Mouse (Mus musculus) forebrain, embryonic 12.5 days (tissue): ENCODE data around the gene Unc45b. TPM values are rescaled to one million over a fixed set of nuclear protein-coding genes. Genes with fewer than 3 reads are reported as not detected.
"Not testable (repeated sequence)": the region's sequence is repeated elsewhere in the genome, so short reads cannot be mapped to it uniquely, and the experiment has no call there.

Experiments
- ATAC-seq: fragments of 200-750 bp; cut with Nextera tagmentation; 2 replicates; pipeline ENCODE4 v1.8.0; 2017; ENCODE audit warnings: moderate TSS enrichment; ENCODE audit not compliant: low FRiP score
- H3K27ac ChIP-seq: fragments of 300-500 bp; sonication (generic); 2 replicates; pipeline ENCODE4 v1.5.1; 2016; ENCODE audit warnings: mild to moderate bottlenecking
- H3K27me3 ChIP-seq: fragments of 300-500 bp; sonication (generic); 2 replicates; pipeline ENCODE4 v1.6.1; 2016; ENCODE audit warnings: mild to moderate bottlenecking
- H3K36me3 ChIP-seq: fragments of 300-500 bp; sonication (generic); replicated peaks from 2 replicates; pipeline ENCODE4 v1.6.1; 2016; ENCODE audit warnings: mild to moderate bottlenecking
- H3K4me1 ChIP-seq: fragments of 300-500 bp; sonication (generic); 2 replicates; pipeline ENCODE4 v1.6.1; 2016
- H3K4me2 ChIP-seq: fragments of 300-500 bp; sonication (generic); 2 replicates; pipeline ENCODE4 v1.6.1; 2016; ENCODE audit warnings: mild to moderate bottlenecking, moderate library complexity
- H3K4me3 ChIP-seq: fragments of 300-500 bp; sonication (generic); replicated peaks from 2 replicates; pipeline ENCODE4 v1.5.1; 2016; ENCODE audit warnings: mild to moderate bottlenecking
- H3K9ac ChIP-seq: fragments of 300-500 bp; sonication (generic); 2 replicates; pipeline ENCODE4 v1.6.1; 2016; ENCODE audit warnings: mild to moderate bottlenecking
- H3K9me3 ChIP-seq: fragments of 300-500 bp; sonication (generic); 2 replicates; pipeline ENCODE4 v1.6.1; 2016
- WGBS: fragments of 180-500 bp; shearing (Covaris S2); methylation state at CpG from one replicate; pipeline ENCODE4 v1.1.7; 2016; 5-methylcytosine and 5-hydroxymethylcytosine counted together
- microRNA-seq: library from miRNA; unstranded; fragments of <30 nt; microRNA quantifications from one replicate; pipeline ENCODE4, GENCODE M21; 2017
- polyA plus RNA-seq: library from polyadenylated mRNA; unstranded; fragments of >200 nt; fragmentation: Nextera tagmentation; extraction: Ambion mirVana; gene quantifications from 2 replicates; pipeline ENCODE4 v1.2.1, GENCODE M21; 2016

Gene Unc45b
- polyA plus RNA-seq, 1 experiment from 2014 or later, result 1.3 TPM

DNA sequence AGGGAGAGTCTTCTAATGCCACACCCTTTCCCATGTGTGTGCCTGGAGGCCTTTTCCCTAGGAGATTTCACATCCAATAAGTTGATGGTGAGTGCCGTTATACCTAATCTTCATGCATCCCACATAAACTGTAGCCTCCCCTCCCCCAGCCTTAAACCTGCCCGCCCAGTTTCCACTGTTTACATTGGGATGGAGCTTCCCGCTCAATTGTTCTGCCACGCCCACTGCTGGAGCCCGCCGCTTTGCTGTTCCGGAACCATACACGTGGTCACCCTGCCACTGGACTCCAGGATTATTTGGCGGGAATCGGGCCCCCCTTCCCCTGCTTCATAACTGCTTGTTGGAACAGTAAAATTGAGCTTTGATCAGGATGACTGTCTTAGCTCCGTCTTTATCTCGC is 79.0 kb downstream of the Unc45b start:
- ATAC-seq, result no peak
- Histone ChIP-seq H3K4me3 (no peak overlapping the region), H3K9me3 (no peaks in the 10 kb centered on the region), H3K36me3 (peaks cover 10% of the 10 kb centered on the region; the same call in 1 of the 2 replicates), H3K4me1 (peaks cover 12% of the 10 kb centered on the region), H3K27ac (no peak overlapping the region), H3K4me2 (peak overlapping the region; percentile 62), H3K9ac (no peak overlapping the region), H3K27me3 (peaks cover 10% of the 10 kb centered on the region)
- WGBS, result 50% methylated on average over 12 of the region's 12 CpGs

DNA sequence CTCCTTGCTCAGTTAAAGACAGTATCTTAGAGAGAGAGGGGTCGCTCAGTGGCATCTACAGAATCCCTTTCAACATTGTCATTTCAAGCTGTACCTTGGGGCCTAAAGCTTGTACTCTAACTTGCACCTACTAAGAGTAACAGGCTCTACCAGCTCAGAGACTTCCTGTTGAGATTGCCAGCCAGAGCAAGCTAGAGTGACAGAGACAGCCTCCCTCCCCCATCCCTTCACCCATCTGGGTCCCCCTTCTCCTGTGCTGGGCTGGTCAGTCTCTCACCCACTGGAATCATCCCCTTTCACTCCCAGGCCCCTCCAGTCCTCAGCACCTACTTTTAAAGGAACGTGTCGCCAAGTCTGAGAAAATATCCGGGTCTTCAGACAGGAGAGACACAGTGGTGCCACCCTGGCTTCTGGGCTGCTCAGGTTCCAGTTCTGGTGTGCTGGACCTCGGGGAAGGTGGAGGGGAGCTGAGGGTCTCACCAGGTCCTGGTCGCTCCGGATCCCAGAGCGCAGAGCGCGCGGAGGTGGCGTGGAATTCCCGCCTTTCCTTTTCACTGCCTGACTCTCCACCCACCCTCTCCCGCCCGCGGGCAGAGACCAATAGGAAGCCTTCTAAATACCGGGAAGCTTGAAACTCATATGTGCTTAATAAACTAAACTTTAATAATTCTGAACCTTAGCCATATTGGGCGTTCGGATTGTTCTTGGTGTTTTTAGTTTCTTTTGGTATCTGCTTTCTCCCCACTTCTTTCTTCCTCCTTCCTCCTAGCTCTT is 80.4 kb downstream of the Unc45b start:
- H3K27ac ChIP-seq, H3K36me3 ChIP-seq, H3K9me3 ChIP-seq, ATAC-seq: not testable (repeated sequence)
- H3K9ac ChIP-seq, result peak overlapping the region; percentile 53
- peaks cover 10% of the 10 kb centered on the region for H3K27me3 ChIP-seq
- 7% methylated on average over 19 of the region's 19 CpGs for WGBS
- H3K4me3 ChIP-seq, result peak overlapping the region; percentile 37
- H3K4me1 ChIP-seq, result peaks cover 12% of the 10 kb centered on the region
- H3K4me2 ChIP-seq, result peak overlapping the region; percentile 62

DNA sequence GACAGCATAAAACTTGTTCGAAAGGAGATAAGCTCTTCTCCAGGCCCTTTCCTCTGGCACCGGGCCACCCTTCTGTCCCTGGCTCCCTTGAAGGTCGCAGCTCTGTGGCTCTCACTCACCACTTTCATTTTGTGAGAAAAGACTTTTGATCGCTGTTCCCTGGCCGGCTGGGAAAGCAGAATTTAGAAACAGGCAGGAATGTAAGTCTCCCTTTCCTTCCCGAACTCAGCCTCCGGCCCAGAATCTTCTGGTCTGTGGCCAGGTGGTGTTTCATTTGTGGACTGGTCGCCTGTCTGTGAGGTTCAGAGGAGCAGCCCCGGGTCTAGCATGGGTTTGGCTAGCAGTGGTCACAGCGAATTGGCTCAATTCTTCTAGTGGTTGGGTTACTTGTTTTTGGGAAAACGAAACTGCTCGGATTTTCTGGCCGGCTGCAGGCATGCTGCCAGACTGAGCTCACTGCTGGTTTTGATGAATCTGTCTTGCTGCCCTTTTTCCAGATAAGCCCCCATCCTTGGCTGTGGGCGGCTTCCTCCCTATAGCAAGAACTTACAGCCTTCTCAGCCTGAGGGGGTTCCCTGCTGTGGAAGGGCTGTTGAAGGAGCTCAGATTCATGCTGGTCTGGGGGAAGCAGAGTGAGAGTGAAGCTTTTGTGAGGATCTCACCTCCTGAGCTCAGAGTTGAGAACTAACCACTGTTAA is 81.3 kb downstream of the Unc45b start, which contains the start of gene Slfn9:
Slfn9 (minus strand) TSS at position 362 of the 698 bp plus-strand sequence.
- Histone ChIP-seq H3K27me3 (peaks cover 10% of the 10 kb centered on the region), H3K4me1 (peaks cover 12% of the 10 kb centered on the region), H3K9ac (peak within 1 kb of the TSS; percentile 53), H3K9me3 (no peaks in the 10 kb centered on the region), H3K27ac (no peak within 1 kb of the TSS), H3K4me3 (peak within 1 kb of the TSS; percentile 37), H3K4me2 (peak within 1 kb of the TSS; percentile 62), H3K36me3 (no peaks in the 10 kb centered on the region)
- WGBS, result 10% methylated on average over 14 of the region's 14 CpGs
- ATAC-seq, result no peak

Small RNAs within 50 kb of the gene (microRNA-seq; reads per million reads assigned to microRNA genes)
- gene Mir7679, result not detected

Other genes starting within 250 kb of the Unc45b start
- gene Cct6b, start 146.2 kb upstream of the Unc45b start, polyA plus RNA-seq, result 0.38 and 0.42 TPM in 2 replicates
- gene Zfp830, start 146.2 kb upstream of the Unc45b start, polyA plus RNA-seq, result 37.8 and 38.5 TPM in 2 replicates
- gene Lig3, start 129.4 kb upstream of the Unc45b start, polyA plus RNA-seq, result 53.6 and 57.8 TPM in 2 replicates
- 16.6 and 19.1 TPM in 2 replicates for gene Rffl, start 39.3 kb upstream of the Unc45b start, polyA plus RNA-seq
- 12.6 and 14.2 TPM in 2 replicates for gene Rad51d, start 19.9 kb upstream of the Unc45b start, polyA plus RNA-seq
- gene Fndc8, start 18.4 kb upstream of the Unc45b start, polyA plus RNA-seq, result 0.21 and 0.40 TPM in 2 replicates
- gene Nle1, start 2.1 kb upstream of the Unc45b start, polyA plus RNA-seq, result 32.3 and 37.3 TPM in 2 replicates
- gene Slfn5, start 40.8 kb downstream of the Unc45b start, polyA plus RNA-seq, result 0.38 and 0.89 TPM in 2 replicates
- gene Slfn9, start 81.3 kb downstream of the Unc45b start, polyA plus RNA-seq, result 12.6 and 13.4 TPM in 2 replicates
- gene Slfn8, start 110.3 kb downstream of the Unc45b start, polyA plus RNA-seq, result 0.21 and 0.37 TPM in 2 replicates
- gene Slfn2, start 154.6 kb downstream of the Unc45b start, polyA plus RNA-seq, result 0.96 and 1.2 TPM in 2 replicates
- gene Slfn1, start 206.3 kb downstream of the Unc45b start, polyA plus RNA-seq, result not detected in 2 replicates